Comparison of ENCODE assay signal across 14 mouse cellular contexts in the genomic region with DNA sequence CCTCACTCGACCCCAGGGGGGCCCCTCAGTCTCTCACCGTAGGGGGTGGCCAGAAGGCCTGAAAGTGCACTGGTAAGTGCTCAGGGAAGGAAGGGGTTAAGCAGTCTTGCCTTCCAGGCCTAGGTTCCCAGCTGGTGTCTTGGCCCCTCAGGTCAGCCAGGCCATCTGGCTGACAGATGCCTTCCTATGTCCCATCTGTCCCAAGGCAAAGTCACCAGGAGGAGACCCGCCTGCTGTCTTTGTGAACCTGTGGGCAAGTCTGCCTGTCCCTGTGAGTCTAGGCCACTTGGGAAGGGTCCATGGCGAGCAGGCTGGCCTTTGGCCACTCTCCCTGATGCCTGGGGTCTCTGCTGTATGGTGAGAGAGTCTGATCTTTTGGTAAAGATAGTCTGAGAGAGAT. TPM values are rescaled to one million over a fixed set of nuclear protein-coding genes. Genes with fewer than 3 reads are reported as not detected.
A peak's percentile ranks its signal among the peaks of the same experiment; 100 is the strongest.
DNase-seq lines count a peak whose midpoint lies in the region; ATAC-seq lines count a peak whose summit lies in the region.
"Had no signal": no experiment of that assay in that cellular context is flagged by ENCODE, and none has a peak within 500 bp of the region (broad histone marks: within the 10 kb centered on the region; RNA-seq: fewer than 3 reads in every experiment).

No protein-coding gene starts in this region.

- no peak for ATAC-seq in hindbrain, embryonic 13.5 days (ENCODE audit: low FRiP score)
- 0 out of 2 replicates have a peak, but pooled peaks have one; percentile 44 for ATAC-seq in hindbrain, embryonic 12.5 days (ENCODE audit: low FRiP score)
- no peak for ATAC-seq in neural tube, embryonic 13.5 days (ENCODE audit: low read depth)

- 21% methylated on average over 4 of the region's 4 CpGs for WGBS in hindbrain, embryonic 10.5 days
- WGBS in hindbrain, embryonic 13.5 days: 31% methylated on average over 4 of the region's 4 CpGs
- 25% methylated on average over 4 of the region's 4 CpGs for whole genome bisulfite sequencing in hindbrain, embryonic 12.5 days
- WGBS in neural tube, embryonic 13.5 days: 31% methylated on average over 4 of the region's 4 CpGs

- H3K4me1 ChIP-seq in hindbrain, embryonic 10.5 days (replicated peaks): peaks cover 84% of the 10 kb centered on the region
- H3K4me1 ChIP-seq in hindbrain, embryonic 13.5 days (replicated peaks): peaks cover 32% of the 10 kb centered on the region
- peaks cover 34% of the 10 kb centered on the region for H3K4me1 ChIP-seq in hindbrain, embryonic 12.5 days
- H3K4me1 ChIP-seq in neural tube, embryonic 13.5 days (replicated peaks): peaks cover 48% of the 10 kb centered on the region

- H3K9me3 ChIP-seq in hindbrain, embryonic 10.5 days: no peaks in the 10 kb centered on the region
- H3K9me3 ChIP-seq in hindbrain, embryonic 13.5 days: no peaks in the 10 kb centered on the region
- no peaks in the 10 kb centered on the region for H3K9me3 ChIP-seq in hindbrain, embryonic 12.5 days (replicated peaks)
- no peaks in the 10 kb centered on the region for H3K9me3 ChIP-seq in neural tube, embryonic 13.5 days
- H3K9me3 ChIP-seq: heart, embryonic 15.5 days had no signal

- no peaks in the 10 kb centered on the region for H3K36me3 ChIP-seq in hindbrain, embryonic 10.5 days
- H3K36me3 ChIP-seq in hindbrain, embryonic 13.5 days: no peaks in the 10 kb centered on the region
- H3K36me3 ChIP-seq in hindbrain, embryonic 12.5 days: no peaks in the 10 kb centered on the region
- H3K36me3 ChIP-seq in neural tube, embryonic 13.5 days: no peaks in the 10 kb centered on the region
- H3K36me3 ChIP-seq: heart, embryonic 15.5 days had no signal

- H3K4me3 ChIP-seq in hindbrain, embryonic 10.5 days: no peak overlapping the region
- no peak overlapping the region for H3K4me3 ChIP-seq in hindbrain, embryonic 13.5 days
- no peak overlapping the region for H3K4me3 ChIP-seq in hindbrain, embryonic 12.5 days
- no peak overlapping the region for H3K4me3 ChIP-seq in neural tube, embryonic 13.5 days
- H3K4me3 ChIP-seq: heart, embryonic 15.5 days had no signal

- H3K4me2 ChIP-seq in hindbrain, embryonic 13.5 days: no peak overlapping the region
- H3K4me2 ChIP-seq in hindbrain, embryonic 12.5 days (replicated peaks): no peak overlapping the region
- no peak overlapping the region for H3K4me2 ChIP-seq in neural tube, embryonic 13.5 days
- H3K4me2 ChIP-seq: heart, embryonic 15.5 days had no signal

- peak; percentile 84 for DNase-seq in hindbrain, embryonic 10.5 days (ENCODE audit: low spot score)
- DNase-seq in cerebellum, adult 8-10 months: peak; percentile 91
- DNase-seq in frontal cortex, adult 2 months (ENCODE audit: extremely low spot score in 1 of 2, low spot score in 1 of 2): no peak
- DNase-seq in spleen, postnatal 36 days (ENCODE audit: low spot score in 2 of 2): no peak
- DNase-seq in left cerebral cortex, adult 8-10 months (ENCODE audit: low spot score in 2 of 2): no peak
- DNase-seq: liver; lung, postnatal 4 days; right cerebral cortex, adult 18-20 months had no signal

- no peak overlapping the region for H3K9ac ChIP-seq in hindbrain, embryonic 13.5 days
- H3K9ac ChIP-seq in hindbrain, embryonic 12.5 days: no peak overlapping the region
- H3K9ac ChIP-seq in neural tube, embryonic 13.5 days: no peak overlapping the region
- H3K9ac ChIP-seq: heart, embryonic 15.5 days had no signal

- peak overlapping the region; percentile 78 for H3K27ac ChIP-seq in hindbrain, embryonic 10.5 days
- H3K27ac ChIP-seq in hindbrain, embryonic 13.5 days: no peak overlapping the region
- peak overlapping the region; percentile 58; the same call in 1 of the 2 replicates for H3K27ac ChIP-seq in hindbrain, embryonic 12.5 days
- peak overlapping the region; percentile 15 for H3K27ac ChIP-seq in neural tube, embryonic 13.5 days (replicated peaks)
- H3K27ac ChIP-seq: heart, embryonic 15.5 days had no signal

- H3K27me3 ChIP-seq in hindbrain, embryonic 10.5 days (ENCODE audit: insufficient read depth, poor library complexity, severe bottlenecking): no peaks in the 10 kb centered on the region
- H3K27me3 ChIP-seq in hindbrain, embryonic 13.5 days: 0 out of 2 replicates have a peak, but pooled peaks cover 2% of the 10 kb centered on the region
- no peaks in the 10 kb centered on the region for H3K27me3 ChIP-seq in hindbrain, embryonic 12.5 days
- H3K27me3 ChIP-seq in neural tube, embryonic 13.5 days: no peaks in the 10 kb centered on the region
- H3K27me3 ChIP-seq: heart, embryonic 15.5 days had no signal

RNA-seq across cellular contexts. Expression of a gene that starts 12.5 kb away (rescaled TPM):
- not detected in 2 replicates for polyA plus RNA-seq in hindbrain, embryonic 10.5 days (2016; fragmentation: Nextera tagmentation; extraction: Ambion mirVana)
- not detected in 2 replicates for polyA plus RNA-seq in hindbrain, embryonic 13.5 days (2015; fragmentation: Nextera tagmentation; extraction: Ambion mirVana)
- polyA plus RNA-seq in hindbrain, embryonic 12.5 days (2016; fragmentation: Nextera tagmentation; extraction: Ambion mirVana): not detected in 2 replicates
- polyA plus RNA-seq in neural tube, embryonic 13.5 days (2015; fragmentation: Nextera tagmentation; extraction: Ambion mirVana): not detected in 2 replicates
- polyA plus RNA-seq in frontal cortex, adult 2 months (2012; rRNA removed): 0.02 and 0.04 TPM in 2 replicates
- total RNA-seq in left cerebral cortex, adult 8-10 months (2022): not detected
- polyA plus RNA-seq: heart, embryonic 15.5 days; kidney, embryonic 16.5 days; testis, adult 2 months had no signal

RNA-seq across cellular contexts. Expression of a gene that starts 32.2 kb away (rescaled TPM):
- polyA plus RNA-seq in hindbrain, embryonic 10.5 days (2016; fragmentation: Nextera tagmentation; extraction: Ambion mirVana): 22.5 and 26.3 TPM in 2 replicates
- polyA plus RNA-seq in hindbrain, embryonic 13.5 days (2015; fragmentation: Nextera tagmentation; extraction: Ambion mirVana): 21.8 and 22.2 TPM in 2 replicates
- polyA plus RNA-seq in hindbrain, embryonic 12.5 days (2016; fragmentation: Nextera tagmentation; extraction: Ambion mirVana): 20.6 and 21.4 TPM in 2 replicates
- polyA plus RNA-seq in neural tube, embryonic 13.5 days (2015; fragmentation: Nextera tagmentation; extraction: Ambion mirVana): 23.6 and 24.5 TPM in 2 replicates
- polyA plus RNA-seq in frontal cortex, adult 2 months (2012; rRNA removed): 22.6 and 24.7 TPM in 2 replicates
- total RNA-seq in left cerebral cortex, adult 8-10 months (2022): 10 to 100 TPM; 17.4 to 19.5 (median 19.0) TPM

Comparison
In these comparisons a context has a peak if more than half of its experiments do, and no peak if none do; other contexts are left out.
1. DNase-seq: peak in hindbrain, embryonic 10.5 days (single experiment) and cerebellum, adult 8-10 months (single experiment); none in frontal cortex, adult 2 months (0 of 2), spleen, postnatal 36 days (0 of 2) and left cerebral cortex, adult 8-10 months (0 of 2).